Mouse (Mus musculus) liver, postnatal 0 days (tissue): Measurements from ENCODE around the gene Stk39.

ENCODE experiments used
- CTCF ChIP-seq: sonication (generic); IDR thresholded peaks from 2 replicates; pipeline ENCODE4 v1.5.1; 2016; ENCODE audit warnings: antibody characterized with exemption, low read depth
- EP300 ChIP-seq: IDR thresholded peaks from 2 replicates; pipeline ENCODE4 v1.6.1; 2016; ENCODE audit warnings: antibody characterized with exemption, low read depth, mild to moderate bottlenecking

- TF ChIP-seq CTCF, result no peak
- no peak for TF ChIP-seq EP300
These were observed 30.7 kb upstream of the Stk39 start for GRCm38 (mm10) chr2:68502734-68503133.
